Mouse (Mus musculus) neutrophil, adult 5-6 weeks (primary cell): Measurements from ENCODE around the gene Cuzd1. TPM values are rescaled to one million over a fixed set of nuclear protein-coding genes. Genes with fewer than 3 reads are reported as not detected.

Experiments
- ATAC-seq: fragments of 151-379, 151-347 bp; 2 replicates; pipeline ENCODE4 v1.8.0; 2017; ENCODE audit warnings: mild to moderate bottlenecking, moderate TSS enrichment; ENCODE audit not compliant: insufficient number of reproducible peaks, poor library complexity, low FRiP score, severe bottlenecking; ENCODE audit errors: extremely low read depth
- total RNA-seq: library from RNA; stranded (forward); fragments of 200-1000 nt; gene quantifications from 2 replicates; pipeline ENCODE4 v1.2.3, GENCODE M21; 2017

Gene Cuzd1
- total RNA-seq, 1 experiment from 2014 or later = not detected

- no peak for ATAC-seq
Measured at GRCm38 (mm10) chr7:131265851-131266250, 56.2 kb downstream of the Cuzd1 start.

DNA sequence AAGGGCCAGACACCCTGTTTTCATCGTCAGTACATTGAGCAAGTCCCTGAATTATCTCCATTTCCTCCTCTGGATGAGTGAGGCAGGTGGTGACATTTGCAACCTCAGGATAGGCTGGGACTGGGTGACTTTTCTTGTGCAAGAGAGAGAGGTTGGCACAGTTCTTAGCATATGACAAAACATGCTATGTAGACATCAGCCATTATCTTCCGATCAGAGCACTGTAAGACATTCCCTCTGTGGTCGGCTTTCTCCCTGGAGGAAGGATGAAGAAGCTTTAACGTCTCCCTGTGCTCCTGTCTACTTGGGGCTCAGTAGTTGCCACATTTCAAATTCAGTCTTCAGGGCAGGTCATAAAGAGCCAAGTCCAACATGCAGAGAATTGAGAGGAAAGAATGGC, 57.8 kb downstream of the Cuzd1 start:
- no peak for ATAC-seq

DNA sequence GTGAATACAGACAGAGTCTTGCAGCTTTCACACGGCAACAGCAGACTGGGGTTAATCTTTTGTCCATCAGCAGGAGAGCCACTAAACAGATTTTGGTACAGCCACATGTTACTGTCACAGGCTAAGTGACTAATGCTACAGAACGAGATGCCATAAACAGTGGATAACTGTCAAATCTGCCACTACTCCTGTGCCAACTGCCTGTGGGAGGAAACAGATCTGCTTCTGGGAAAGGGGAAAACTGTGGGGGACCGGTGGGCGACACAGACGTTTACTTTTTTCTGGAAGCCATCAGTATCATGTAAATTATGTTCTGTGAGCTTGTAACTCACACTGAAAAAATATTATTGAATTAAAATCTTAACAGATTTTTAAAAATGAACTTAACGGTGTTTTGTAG, 61.1 kb downstream of the Cuzd1 start:
- no peak for ATAC-seq

Other genes starting within 250 kb of the Cuzd1 start
- not detected in 2 replicates for gene 4933402N03Rik, start 176.0 kb downstream of the Cuzd1 start, total RNA-seq
- gene 5430419D17Rik, start 147.9 kb downstream of the Cuzd1 start, total RNA-seq = not detected in 2 replicates
- gene Fam24b, start 7.2 kb upstream of the Cuzd1 start, total RNA-seq = not detected in 2 replicates
- gene Fam24a, start 11.6 kb upstream of the Cuzd1 start, total RNA-seq = not detected in 2 replicates
- gene 2310057M21Rik, start 40.5 kb upstream of the Cuzd1 start, total RNA-seq = 6.6 and 7.2 TPM in 2 replicates
- gene Pstk, start 48.8 kb upstream of the Cuzd1 start, total RNA-seq = 10.5 and 14.0 TPM in 2 replicates
- 30.1 and 31.6 TPM in 2 replicates for gene Ikzf5, start 88.2 kb upstream of the Cuzd1 start, total RNA-seq
- 36.5 and 39.2 TPM in 2 replicates for gene Acadsb, start 88.3 kb upstream of the Cuzd1 start, total RNA-seq
- not detected in 2 replicates for gene Hmx3, start 220.6 kb upstream of the Cuzd1 start, total RNA-seq
- gene Hmx2, start 226.5 kb upstream of the Cuzd1 start, total RNA-seq = not detected in 2 replicates
- 51.1 and 52.5 TPM in 2 replicates for gene Bub3, start 237.9 kb upstream of the Cuzd1 start, total RNA-seq